Mouse (Mus musculus): Measurements from ENCODE around the gene Il7r. TPM values are rescaled to one million over a fixed set of nuclear protein-coding genes. Genes with fewer than 3 reads are reported as not detected.

Gene Il7r
- total RNA-seq, 2 experiments from 2014 or later, result 0.46 to 1.2 TPM

DNA sequence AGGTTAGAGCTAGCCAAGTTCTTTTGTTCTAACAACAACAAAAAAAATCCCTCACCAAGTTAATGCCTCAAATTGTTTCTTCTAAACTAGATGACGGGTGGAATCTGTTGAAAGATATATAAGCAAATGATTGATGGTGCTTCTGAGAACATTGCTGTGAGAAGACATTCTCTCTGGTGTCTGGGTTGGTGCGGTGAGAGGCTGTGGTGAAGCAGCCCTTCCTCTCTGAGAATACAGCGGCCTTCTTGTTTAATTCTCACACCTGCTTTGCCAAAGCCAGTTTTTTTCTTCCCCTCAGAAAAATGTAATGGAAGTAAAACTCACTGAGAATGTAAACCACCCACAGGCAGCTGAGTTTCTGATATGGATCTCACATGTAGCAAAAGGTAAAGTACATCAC lies 57.8 kb downstream of the Il7r start:
- DNase-seq, result no peak

DNA sequence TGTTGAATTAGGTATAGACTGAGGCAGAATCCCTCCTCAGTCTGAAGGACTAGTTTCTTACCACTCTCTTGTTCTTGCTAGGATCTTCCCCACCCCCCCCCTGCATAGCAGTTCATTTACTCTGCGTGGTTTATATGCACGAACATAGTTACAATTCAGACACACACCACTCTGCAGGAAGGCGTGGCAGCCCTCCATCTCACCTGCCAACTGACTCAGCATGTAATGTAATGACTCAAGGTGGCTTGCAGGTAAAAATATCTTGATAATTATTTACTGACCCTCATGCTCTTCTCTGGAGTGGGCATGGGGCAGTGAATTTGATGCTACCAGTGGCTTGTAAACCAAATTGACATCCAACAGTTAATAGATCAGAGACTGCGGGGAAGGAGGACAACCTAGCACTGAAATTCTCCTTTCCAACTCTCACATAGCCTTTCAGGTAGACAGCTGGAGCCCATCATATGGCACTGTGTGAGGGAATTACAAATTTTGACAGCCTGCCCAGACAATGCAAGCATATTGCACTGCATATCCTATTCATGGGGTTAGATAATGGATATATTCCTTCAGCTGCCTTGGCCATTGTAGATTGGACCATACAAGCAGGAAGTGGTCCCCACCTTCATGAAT lies 58.8 kb downstream of the Il7r start:
- no peak for DNase-seq

DNA sequence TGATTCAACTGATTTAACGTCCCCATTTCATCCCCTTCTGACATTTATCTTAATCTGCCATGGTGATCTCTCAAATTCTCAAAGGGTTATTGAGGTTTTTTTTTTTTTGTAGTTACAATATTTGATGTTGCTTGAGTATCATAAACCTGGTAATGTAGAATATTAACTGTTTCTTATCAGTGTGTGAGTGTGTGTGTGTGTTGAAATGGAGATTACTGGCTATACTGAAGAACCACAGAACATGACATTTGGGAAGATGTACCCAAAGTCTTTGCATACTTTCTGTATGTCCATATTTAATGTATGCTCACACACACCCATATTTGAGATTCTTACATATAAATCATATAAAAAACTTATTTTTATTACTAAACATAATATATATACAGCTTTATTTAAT lies 65.9 kb downstream of the Il7r start:
- DNase-seq, result no peak

DNA sequence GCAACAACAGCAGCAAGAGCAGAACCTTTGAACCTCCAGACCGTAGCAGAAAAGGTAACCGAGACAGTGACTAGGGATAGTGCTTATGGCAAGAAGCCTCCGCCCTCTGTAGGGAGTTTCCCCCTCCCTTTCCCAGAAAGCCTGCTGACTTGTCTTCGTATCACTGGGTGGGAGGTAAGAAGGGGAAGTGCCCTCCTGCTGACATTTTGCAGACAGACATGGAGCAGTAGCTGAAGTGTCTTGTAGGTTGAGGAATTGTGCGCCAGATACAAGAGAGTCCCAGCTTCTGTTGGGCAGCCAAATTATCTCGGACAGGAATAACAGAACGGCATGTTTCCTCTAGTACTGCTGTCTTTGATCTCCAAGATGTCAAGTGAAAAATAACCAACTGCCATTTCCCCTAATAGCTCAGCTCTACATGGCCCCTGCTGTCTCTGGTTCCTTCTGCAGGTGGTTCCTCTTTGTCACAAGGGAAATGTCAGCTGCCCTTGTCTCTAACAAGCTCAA lies 66.4 kb downstream of the Il7r start:
- no peak for DNase-seq

Other genes starting within 250 kb of the Il7r start
- under 1 TPM in 1 of 2 experiments, not detected in 1; 0.17 TPM for gene Ugt3a2, start 194.6 kb downstream of the Il7r start, total RNA-seq (2021)
- not detected for gene Capsl, start 94.1 kb downstream of the Il7r start, total RNA-seq (2021)
- under 1 TPM; 0.17 to 0.23 TPM for gene Spef2, start 218.7 kb upstream of the Il7r start, total RNA-seq (2021)

All from adrenal gland, postnatal 36 days (tissue).